Mouse (Mus musculus): ENCODE data around the gene Rgsl1.

DNA sequence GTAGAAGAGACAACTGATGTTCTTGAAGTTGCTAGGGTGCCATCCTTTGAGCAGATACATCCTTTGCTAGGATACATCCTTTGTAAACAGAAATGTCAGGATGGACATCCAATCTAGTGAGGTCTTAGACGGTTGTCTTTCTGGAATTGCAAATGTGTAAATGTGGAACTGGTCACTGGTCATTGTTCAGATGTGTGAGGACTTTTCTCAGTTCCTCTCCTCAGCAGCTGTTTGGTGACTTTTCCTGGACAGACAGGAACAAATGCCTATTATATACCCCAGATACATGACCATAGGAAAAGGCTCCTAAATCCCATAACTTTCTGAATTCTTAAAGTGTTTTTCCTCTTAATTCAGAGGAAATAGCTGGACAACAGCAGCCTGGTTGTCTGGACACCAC lies 76.7 kb downstream of the Rgsl1 start:
- TF ChIP-seq POLR2A (IDR thresholded peaks at IDR 0.05; ENCODE audit: control insufficient read depth in 1 of 2, insufficient read depth in 1 of 2, low read depth in 1 of 2, low read length in 2 of 2, poor library complexity in 1 of 2) = no peak
- TF ChIP-seq MYC (IDR thresholded peaks at IDR 0.05; ENCODE audit: low read depth, low read length) = no peak
- no peak for TF ChIP-seq CTCF (IDR thresholded peaks at IDR 0.05 in 2 of 3, conservative IDR thresholded peaks at IDR 0.05 in 1 of 3; ENCODE audit: control insufficient read depth in 1 of 3, insufficient read depth in 1 of 3, low read depth in 2 of 3, low read length in 3 of 3, poor library complexity in 1 of 3, severe bottlenecking in 1 of 3)
- no peak for TF ChIP-seq GABPA (IDR thresholded peaks at IDR 0.05; ENCODE audit: low read depth, low read length)
- TF ChIP-seq KAT2A (conservative IDR thresholded peaks at IDR 0.05; ENCODE audit: low read depth, low read length) = no peak
- TF ChIP-seq RCOR1 (IDR thresholded peaks at IDR 0.05; ENCODE audit: low read depth, low read length) = no peak
- TF ChIP-seq ZMIZ1 (IDR thresholded peaks at IDR 0.05; ENCODE audit: low read depth, low read length) = no peak
- TF ChIP-seq JUND (IDR thresholded peaks at IDR 0.05; ENCODE audit: low read depth, low read length) = no peak
- no peak for TF ChIP-seq EP300 (IDR thresholded peaks at IDR 0.05; ENCODE audit: low read depth in 1 of 2, low read length in 2 of 2)
- TF ChIP-seq NRF1 (IDR thresholded peaks at IDR 0.05; ENCODE audit: insufficient read depth, low read depth, low read length, poor library complexity, severe bottlenecking) = no peak
- TF ChIP-seq MAZ (IDR thresholded peaks at IDR 0.05; ENCODE audit: low read depth, low read length) = no peak
- no peak for TF ChIP-seq USF1 (IDR thresholded peaks at IDR 0.05; ENCODE audit: low read depth, low read length)

Measured in MEL (cell line).